Mouse (Mus musculus): ENCODE measurements at regions not wholly inside any gene's neighbourhood (a gene's known extent, or its start where the extent isn't known, plus 50 kb on each side); places are given as distances from the start of the nearest gene placed in this dataset.
A peak's percentile ranks its signal among the peaks of the same experiment; 100 is the strongest.

DNA sequence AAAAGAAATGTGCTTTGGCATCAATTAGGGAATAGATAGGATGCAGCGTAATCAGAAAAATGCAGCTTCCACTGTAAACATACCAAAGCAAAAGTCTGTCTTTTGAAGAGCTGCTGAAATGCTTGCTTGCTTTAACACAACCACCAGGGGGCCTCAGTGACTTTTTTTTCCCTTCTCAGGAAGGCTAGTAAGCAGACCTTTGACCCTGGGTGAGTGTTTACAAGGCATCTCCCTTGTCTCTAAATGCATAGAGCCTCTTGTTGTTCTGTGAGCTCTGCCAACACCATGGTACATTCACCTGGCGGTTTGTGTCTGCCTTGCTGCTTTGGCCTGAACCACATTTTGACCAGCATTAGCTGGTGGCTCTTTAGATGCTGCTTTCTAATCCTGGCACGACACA lies 191.9 kb upstream of the C9orf72 start:
- peak; percentile 34 for DNase-seq

DNA sequence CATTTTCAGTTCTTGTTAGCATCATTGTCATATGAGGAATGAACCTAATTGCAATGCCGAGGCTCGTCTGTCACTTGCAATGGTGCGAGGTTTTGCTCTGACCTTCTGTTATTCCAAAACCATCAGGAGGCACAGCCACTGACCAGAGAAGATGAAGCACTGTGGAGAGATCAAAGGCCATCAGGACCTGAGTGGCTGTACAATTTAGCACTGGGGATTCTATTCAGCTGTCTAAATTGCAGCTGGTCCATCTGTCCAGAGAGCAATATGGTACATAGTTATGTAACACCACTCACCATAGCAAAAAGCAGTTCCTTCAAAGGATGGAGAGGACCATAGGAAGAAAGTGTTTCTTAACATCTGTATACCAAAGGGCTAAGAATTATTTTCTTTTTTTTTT lies 187.5 kb upstream of the C9orf72 start:
- no peak for DNase-seq

DNA sequence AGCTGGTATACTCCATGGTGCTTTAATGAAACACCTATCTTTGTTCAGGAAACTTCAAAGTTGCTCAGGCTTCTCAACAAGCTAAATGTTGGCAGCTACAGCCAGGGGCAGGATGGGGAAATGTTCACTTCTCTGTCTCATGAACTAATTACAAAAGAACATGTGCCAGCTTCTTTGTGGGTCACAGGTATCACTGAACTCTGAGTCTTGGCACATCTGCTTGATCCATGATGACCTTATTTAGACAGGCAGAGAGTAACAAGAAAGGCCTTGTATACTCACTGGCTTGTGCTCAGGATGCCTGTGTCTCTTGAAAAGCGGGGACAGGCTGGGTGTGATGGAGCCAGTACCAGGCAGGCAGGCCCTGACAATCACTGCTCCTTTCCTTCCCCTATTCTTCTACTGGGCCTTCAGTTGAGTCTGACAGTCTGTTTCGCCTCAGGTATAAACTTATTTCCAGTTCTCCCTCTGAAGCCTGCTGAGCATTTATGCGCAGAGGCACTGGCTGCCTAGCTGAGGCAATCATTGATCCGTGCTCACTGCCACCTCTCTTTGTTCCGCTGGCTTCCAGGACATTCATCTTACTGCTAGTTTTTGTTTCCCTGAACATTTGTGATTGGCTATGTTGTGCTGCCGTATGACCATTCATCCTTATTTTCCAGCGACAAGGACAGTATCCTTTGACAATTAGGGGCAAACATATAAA lies 179.5 kb upstream of the C9orf72 start:
- no peak for DNase-seq

DNA sequence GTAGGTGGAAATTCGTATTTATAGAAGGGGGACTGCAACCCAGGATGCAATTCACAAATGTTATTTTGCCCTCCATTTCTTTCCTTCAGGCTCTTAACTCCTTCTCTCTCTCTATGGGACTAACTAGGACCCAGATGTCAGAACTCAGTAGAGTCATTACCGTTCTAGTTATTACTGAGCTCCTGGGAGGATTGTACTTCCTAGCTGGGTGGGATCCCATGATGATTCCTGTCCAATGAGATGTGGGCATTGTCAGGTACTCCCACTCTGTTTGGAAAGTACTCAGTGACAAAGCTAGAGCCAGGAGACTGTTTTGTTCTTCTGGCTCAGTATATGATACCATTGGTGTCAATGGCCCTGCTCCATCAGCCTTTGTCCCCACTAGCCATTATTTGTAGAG lies 178.1 kb upstream of the C9orf72 start:
- no peak for DNase-seq

DNA sequence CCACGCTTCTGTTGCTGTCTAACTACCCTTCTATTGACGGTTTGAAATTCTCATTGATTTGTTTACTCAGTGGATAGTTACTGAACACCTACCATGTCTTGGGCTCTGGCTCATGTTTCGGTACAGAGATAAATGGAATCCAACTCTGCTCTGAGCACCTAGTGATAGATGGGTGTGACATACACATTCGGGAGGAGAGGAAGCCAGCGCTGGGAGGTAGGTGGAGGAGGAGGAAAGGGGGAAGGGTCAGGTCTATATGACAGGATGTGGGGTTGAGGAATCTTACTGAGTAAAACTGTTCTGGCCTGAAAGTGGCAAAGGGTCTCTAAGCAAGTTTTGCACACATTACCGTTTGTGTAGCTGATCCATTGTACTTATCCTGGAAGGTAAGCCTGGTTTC lies 177.6 kb upstream of the C9orf72 start:
- no peak for DNase-seq

DNA sequence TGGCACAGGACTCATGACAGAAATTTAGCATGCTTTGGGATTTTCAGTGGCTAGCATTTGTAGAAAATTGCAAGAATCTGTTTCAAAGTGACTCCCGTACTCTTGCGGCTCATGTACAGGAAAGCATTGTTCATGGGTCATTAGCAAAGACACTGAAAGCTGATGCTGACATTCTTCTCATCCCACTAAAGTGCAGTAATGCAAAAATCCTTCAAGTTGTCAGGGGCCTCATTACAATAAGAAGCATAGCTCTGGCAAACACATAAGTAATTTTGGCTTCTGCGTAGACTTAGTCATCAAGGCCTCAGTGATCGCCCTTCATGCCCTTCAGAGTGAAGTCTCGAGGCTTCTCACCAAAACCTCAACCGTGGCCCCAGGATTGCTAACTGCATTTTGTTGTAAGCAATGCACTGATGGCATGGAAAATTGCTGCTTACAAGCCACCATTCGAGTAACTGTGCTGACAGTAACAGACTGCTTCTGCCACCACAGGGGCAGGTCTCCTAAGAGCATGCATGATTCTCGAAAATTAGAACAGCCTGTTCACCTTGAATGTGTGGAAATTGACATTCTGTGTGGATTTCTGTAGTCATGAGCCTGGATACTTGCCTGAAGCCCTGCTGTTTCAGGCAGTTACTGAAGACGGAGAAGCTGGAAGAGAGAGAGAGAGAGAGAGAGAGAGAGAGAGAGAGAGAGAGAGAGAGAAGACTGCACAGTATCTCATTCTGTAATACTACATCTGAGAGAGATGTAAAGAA lies 176.6 kb upstream of the C9orf72 start:
- no peak for DNase-seq

DNA sequence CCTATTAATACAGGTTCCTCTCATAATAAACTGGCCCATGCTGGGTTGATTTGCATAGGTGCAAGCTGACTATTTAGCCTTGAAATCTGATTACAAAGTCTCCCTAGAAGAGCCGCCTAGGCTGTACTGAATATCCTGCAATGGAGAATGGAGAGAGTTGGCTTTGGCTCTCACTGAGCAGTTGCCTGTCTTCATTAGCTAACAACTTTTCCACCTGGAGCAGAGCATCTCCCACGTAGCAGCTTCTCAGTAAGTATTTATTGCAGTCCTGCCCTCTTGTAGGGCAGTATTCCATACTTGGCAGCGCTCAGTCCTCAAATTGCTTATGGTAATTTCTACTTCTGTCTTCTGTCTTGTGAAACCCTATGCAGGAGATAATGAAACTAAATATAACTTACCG lies 175.8 kb upstream of the C9orf72 start:
- DNase-seq, result no peak

DNA sequence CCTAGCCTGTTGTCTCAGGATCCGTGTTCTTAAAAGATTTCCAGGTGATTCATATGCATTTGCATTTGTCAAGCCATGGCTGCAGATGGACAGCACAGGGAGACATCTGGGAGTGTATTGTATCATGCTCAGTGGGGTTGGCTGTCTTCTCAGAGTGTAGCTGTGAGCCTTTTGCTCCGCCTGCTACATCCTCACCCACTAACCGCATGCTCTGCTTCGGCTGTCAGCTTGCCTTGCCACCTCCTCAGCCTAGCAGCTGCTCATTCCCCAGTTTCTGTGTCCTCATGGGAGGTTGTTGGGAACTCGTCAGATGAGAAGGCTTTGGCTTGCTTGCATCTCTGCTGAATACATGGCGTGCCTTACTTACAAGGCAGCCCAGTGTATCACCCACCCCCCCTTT lies 174.5 kb upstream of the C9orf72 start:
- no peak for DNase-seq

DNA sequence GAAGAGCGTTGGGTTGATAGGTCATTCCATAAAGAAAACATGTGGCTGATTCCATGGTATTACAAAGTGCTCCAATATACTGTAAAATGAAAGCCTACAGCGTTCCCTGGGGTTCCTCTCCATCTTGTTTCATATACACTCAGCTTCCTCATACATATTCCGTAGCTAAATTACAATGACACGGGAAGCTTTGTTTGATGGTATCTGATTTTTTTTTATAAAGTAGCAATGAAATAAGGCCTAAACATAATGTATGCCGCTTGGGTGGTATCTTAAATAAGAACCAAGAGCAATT lies 169.6 kb upstream of the C9orf72 start:
- DNase-seq, result no peak

DNA sequence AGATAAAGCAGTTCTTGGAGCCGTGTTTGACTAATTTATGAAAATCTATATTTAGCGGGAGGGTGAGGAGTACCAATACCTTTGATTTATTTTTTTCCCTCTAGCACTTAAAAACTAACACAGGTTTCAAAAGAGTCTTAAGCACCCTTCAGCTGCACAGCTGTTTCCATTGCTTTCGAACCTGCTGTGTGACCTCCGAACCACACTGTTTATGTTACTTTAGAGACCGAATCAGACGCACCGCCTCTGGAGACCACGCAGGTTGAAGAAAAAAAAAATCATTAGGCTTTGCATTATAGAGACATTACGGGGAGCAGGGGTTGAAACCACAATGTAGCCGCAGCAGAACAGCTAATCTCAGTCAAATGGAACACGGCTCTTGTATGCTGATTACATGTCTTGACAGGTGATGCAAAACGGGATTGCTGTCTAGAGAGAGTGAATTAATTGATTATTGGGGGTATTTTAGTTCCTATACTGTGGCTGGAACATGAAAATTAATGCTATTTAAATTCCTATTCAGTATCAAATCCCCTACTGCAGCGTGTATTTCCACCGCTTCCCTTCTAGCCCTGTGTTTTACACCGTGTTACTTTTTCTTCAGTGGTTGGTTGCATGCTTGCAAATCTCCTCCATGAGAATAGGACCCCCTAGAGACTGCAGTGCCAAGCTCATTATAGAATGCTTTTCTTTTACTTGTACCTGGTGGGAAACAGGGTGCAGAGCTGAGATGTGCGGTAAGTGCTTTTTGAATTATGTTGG lies 169.0 kb upstream of the C9orf72 start:
- DNase-seq, result no peak

DNA sequence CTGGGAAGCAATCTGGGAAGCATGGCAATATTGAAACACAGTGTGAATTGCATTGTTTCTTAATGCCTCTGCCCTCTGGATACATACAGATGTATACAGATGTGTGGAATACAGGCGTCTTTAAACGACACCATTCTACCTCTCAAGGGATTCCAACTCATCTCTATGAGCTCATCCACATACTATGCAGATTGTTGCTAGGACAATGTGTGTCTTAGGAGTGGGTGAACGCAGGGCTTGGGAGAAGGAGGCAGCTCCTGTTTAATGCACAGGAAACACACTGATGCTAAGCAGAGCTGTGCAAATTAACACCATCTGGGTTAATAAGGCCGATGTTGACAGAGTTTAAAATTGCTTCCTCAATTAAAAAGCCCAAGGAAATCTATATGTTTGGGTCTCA lies 149.8 kb upstream of the C9orf72 start:
- DNase-seq, result no peak

DNA sequence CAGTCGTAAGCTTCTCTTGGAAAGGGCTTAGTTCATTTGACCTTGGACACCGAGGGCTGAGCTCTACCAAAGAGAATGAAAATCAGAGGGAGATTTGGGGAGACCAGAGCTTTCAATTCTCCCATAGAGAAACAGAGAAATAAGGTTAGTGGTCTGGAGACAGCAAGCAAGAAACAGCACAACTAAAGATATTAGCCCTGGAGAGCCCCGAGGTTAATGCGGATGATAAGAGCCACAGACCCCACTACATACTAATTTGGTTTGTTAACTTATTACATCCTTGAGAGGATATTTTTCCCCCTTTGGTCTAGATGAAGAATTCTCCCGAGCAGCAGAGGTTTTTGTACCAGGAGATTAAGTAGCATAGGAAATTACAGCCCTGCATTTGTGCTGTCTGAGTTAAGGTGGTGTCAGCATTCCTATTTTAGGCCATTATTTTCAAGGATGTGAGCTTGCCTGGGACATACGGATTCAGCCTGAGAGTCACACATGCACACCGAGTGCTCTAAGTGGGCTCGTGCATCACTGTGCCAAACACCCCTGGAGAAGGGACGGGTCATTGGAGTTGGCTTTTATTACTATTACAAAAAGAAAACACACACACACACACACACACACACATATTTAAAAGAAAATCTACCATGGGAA lies 147.4 kb upstream of the C9orf72 start:
- no peak for DNase-seq

DNA sequence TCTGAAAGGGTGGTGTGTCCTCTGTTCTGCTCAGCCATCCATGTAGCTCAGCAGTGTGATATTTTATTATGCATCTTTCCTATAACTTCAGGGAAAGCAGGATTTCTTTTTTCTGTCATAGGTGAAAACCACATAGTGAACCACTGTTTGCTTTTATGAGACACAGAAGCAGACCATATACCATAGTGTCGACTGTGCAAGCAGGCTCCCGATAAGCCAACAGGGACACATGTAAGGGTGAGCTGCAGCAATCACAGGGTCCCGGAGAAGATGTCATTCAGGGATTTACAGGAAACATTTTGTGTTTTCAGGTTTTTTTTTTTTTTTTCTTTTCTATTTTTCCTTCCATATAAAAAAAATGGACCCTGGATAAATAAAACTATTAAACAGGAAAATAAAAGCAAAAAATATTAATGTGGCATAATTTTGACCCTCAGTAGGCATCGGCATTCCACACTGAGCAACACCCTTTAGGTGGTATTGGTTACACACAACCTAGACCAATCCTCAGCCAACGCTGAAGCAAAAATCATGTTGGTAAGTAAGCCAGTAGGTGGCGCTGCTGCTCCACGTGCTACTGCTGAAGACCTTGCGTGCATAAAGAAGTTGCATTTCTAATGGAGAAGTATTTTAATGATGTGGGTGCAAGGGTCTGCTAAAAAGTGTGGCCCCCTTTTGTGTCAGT lies 146.7 kb upstream of the C9orf72 start:
- peak; percentile 77 for DNase-seq

DNA sequence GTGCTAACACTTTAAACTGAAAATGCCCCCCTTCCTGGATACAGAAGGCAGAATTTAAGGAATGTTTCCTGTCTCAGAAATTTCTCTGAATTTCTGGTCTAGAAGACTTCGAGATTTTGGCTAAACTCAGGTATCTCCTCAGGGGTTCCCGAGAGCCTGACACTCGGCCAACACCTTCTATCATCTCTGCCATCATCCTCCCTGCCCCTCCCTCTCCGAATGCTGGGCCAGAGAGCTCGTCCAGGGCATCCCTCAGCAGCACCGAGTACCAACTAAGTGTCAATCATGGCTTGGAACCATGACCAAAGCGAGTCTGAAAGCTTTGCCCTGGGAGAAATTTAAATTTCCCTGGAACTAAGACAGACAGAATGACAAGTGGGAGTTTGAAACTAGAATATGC lies 138.2 kb upstream of the C9orf72 start:
- no peak for DNase-seq

DNA sequence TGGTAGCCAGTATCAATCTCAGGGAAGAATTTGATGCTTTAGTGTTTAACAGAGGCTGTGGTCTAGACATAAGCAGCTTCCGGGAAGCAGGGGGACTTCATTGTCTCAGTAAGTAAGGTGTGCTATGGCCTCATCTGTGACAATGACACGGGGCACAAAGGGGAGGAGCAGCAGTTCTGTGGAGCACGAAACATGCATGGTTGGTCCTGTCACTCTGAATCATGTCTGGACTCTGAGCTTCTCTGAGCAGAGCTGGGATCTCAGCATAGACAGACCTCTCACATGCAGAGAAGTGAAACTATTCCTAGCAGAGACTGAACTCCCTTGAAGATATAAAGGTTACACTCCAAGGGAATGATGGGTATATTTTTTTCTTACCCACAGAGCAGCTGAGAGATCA lies 136.2 kb upstream of the C9orf72 start:
- DNase-seq, result no peak

DNA sequence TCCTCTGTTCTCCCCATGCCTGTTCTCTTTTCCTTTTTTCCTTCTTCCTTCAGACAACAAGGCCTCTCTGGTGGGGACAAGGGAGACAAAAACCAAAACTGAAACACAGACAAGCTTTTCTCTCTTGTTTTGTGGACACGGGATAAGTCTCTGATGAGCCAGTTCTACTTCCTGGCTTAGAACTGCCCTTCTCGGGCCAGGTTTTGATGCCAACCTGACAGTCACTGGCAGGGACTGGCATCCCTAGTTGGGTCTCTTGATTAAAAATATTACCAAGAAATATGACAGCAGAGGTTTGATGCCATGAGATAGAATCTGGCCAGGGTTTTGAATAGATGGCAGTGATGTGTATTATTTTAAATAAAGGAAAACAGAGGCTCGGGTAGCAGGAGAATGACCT lies 133.4 kb upstream of the C9orf72 start:
- DNase-seq, result no peak

DNA sequence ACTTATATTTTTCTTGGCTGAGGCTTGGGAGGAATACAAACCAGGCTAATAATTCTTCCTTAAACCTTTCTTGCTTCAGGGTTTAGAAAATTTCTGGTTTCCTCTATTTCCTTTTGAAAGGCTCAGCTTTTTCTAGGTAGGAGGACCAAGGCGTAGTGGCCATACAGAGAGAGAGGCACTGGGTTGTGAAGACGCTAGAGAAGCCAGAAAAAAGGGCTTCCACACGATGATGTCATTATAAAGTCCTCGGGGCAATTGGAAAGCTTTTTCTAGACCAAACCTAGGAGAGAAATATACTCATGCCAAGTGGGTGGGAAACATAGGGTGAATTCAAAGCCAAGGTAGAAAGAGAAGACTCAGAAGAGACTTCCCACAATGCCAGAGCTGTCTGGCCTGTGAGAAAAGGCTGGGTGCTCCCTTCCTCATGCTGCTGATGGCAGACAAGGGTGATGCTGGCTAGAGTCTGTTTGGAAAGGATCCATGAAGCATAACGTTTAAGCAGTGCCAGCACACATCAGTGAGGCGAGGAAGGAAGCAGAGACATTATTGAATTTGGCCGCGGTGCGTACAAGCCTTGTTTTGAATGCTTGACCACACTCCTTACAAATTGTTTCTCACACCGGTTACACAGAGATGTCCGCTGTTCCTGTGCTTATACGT lies 131.1 kb upstream of the C9orf72 start:
- DNase-seq, result no peak

DNA sequence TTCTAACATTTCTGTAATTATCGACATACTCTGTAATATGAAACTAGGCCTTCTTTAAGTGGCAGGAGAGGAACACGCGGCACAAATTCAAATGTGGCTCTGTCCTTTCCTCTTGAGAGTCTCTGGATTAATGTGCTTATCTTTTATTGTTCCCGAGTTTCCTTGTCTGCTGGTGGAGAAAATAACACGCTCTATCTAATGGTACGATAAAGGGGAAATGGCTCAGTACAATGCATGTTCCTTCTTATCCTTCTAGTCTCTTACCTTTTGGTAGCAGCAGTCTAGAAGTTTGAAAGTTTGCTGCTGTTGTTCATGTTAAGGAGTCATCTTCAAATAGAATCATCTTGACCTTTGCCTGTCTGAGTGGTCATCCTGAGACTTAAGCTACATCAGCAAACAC lies 130.1 kb upstream of the C9orf72 start:
- no peak for DNase-seq

DNA sequence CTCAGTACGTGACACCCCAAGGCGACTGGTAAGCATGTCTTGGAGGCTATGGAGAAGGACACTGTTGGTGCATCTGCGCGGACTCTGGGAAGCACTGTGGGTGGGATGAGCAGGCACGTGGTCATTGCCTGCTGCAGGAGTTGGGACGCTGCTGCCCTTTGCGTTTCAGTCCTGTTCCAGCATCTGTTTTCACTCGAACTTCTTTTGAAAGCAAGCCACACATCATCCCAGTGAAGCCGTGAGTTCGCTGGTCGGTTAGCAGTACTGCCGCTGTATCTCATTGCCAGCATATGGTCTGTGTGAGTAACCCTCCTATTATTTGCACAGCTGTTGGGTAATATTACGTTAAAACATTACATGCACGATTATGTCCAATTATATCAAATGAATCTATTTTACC lies 128.1 kb upstream of the C9orf72 start:
- no peak for DNase-seq

DNA sequence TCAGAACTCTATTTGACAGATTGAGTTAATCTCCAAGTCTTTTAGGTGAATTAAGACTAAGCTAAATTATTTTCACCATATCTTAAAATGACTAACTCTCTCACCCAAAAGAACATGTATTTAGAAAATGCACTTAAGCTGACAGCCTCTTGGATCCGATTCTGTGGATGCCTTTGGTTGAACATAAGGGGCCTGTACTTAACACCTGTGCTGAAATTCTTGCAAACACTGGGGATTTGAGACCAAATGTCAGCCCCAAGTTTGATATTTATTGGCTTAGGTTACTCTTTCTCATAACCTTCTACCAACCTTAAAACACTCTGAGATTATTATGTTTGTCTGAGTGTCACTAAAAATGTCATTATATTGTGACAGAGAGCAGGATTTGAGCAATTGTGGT lies 126.6 kb upstream of the C9orf72 start:
- no peak for DNase-seq

DNA sequence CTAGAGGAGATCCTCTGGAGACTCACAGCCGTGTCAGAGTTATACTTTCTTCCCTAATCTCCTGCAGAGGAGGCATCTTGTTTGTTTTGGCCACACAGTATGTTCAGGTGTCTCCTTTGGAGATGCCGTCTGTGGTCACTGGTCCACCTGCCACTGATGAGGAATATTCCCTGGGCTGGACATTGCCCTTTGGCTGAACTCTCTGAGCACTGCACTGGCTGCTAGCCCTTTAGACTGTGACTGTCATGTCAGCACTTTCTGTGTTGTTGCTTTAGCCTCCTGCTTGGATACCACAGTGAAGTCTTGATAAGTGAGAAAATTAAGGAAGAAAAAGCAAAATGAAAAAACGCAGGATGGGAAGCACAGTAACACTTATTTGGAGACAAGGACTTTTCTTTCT lies 124.5 kb upstream of the C9orf72 start:
- no peak for DNase-seq

DNA sequence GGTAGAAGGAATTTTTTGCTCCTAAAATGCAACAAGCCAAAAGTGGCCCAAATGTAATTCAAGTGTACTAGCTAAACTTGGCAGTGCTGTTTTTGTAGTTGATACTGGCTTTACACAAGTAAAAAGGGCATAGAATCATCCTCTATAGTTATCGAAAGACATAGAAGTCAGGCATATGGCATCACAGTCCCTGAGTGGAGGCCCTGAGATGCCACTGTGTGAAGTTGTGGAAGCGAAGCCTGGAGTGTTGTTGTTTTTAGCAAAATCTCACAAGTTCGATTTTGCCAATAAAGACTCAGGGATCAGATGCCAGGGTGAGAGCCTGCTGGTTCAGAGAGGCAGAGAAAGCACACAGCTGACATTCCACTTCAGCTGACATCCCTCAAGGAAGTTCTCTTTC lies 121.6 kb upstream of the C9orf72 start:
- no peak for DNase-seq

Measured in gastrocnemius, postnatal 10 days (tissue).